Mouse (Mus musculus): ENCODE measurements around the gene B3galt6.

- TF ChIP-seq CTCF (IDR thresholded peaks at IDR 0.05; ENCODE audit: control insufficient read depth, insufficient read depth, insufficient read length) (no peak), MYOD1 (IDR thresholded peaks at IDR 0.05; ENCODE audit: control insufficient read depth, insufficient read length, low read depth) (no peak), MYOG (IDR thresholded peaks at IDR 0.05; ENCODE audit: control insufficient read depth, extremely low read depth, insufficient read length) (no peak), MAX (IDR thresholded peaks at IDR 0.05) (no peak), USF1 (IDR thresholded peaks at IDR 0.05; ENCODE audit: low read depth) (no peak)
Observed at GRCm38 (mm10) chr4:155955491-155955890, 37.0 kb downstream of the B3galt6 start.

All from C2C12 (cell line).